Mouse (Mus musculus): ENCODE results near the gene Arhgef28. TPM values are rescaled to one million over a fixed set of nuclear protein-coding genes. Genes with fewer than 3 reads are reported as not detected.

Arhgef28 gene
- total and polyA plus RNA-seq, 3 experiments, result 0.11 TPM; not detected in 2

- Histone ChIP-seq H3K36me3 (replicated peaks) (no peaks in the 10 kb centered on the region), H3K4me3 (ENCODE audit: low read depth, low read length) (no peak overlapping the region), H3K27me3 (ENCODE audit: insufficient read depth, low read length) (peaks cover 6% of the 10 kb centered on the region; the same call in 1 of the 2 replicates), H3K4me1 (ENCODE audit: insufficient read depth, low read depth, low read length) (no peaks in the 10 kb centered on the region), H3K9me3 (replicated peaks) (no peaks in the 10 kb centered on the region)
- no peak for TF ChIP-seq POLR2AphosphoS5 (IDR thresholded peaks at IDR 0.05; ENCODE audit: insufficient replicate concordance, low read depth, low read length)
- no peak for TF ChIP-seq GATA2 (IDR thresholded peaks at IDR 0.05; ENCODE audit: borderline replicate concordance, low read depth, low read length)
- TF ChIP-seq GATA1 (IDR thresholded peaks at IDR 0.05; ENCODE audit: borderline replicate concordance, low read length), result no peak
- TF ChIP-seq TAL1 (conservative IDR thresholded peaks at IDR 0.05; ENCODE audit: low read depth, low read length), result no peak
- no peak for TF ChIP-seq CTCF (IDR thresholded peaks at IDR 0.05; ENCODE audit: low read depth, low read length)
- ATAC-seq (ENCODE audit: extremely low read depth, insufficient number of reproducible peaks, low FRiP score, poor library complexity, severe bottlenecking) (no peak), DNase-seq (ENCODE audit: low spot score) (no peak)
These were observed 189.2 kb downstream of the Arhgef28 start for GRCm38 (mm10) chr13:98016923-98017588.

DNA sequence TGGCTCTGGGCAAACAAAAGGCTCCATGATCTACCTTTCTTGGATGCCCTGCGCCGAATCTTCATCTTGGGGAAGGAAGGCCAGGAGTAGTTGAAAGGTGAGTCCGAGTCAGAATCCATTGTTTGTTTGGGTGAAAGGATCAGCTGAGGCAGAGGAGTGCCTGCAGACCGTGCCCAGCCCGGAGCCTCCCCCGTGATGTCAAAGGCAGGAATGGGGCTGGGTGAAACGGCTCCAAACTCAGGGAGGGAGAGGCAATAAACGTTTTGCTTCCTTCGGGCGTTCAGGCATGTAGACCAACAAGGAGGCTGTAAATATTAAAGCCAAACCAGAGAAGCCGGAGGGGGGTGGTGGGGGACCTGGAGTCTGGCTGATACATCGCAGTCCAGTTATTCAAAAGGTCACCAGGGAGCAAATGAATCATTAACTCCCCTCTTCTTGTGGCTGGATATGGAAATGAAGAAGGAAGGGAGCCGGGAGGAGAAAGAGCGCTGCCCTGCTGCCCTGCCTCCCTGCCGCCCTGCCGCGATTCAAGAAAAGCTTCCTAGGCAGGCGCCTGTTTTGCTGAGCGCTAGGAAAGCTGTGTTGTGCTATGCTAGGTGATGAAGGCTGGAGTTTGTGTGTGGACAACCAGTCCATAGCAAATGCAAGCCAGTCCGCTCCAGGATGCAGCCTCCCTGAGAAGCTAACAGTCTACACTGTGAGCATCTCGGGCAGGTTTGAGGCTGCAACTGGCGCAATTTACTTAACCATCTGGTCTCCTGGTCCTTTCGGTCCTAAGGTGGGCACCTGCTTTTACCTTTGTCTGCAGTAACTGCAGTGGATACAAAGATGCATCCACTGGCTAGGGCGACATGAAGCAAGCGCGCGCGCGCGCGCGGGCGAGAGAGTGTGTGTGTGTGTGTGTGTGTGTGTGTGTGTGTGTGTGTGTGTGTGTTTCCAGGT is 190.0 kb downstream of the Arhgef28 start:
- no peak for DNase-seq (ENCODE audit: low spot score)
- ATAC-seq (ENCODE audit: extremely low read depth, insufficient number of reproducible peaks, low FRiP score, poor library complexity, severe bottlenecking), result no peak
- no peak overlapping the region for H3K4me3 ChIP-seq (ENCODE audit: low read depth, low read length)

DNA sequence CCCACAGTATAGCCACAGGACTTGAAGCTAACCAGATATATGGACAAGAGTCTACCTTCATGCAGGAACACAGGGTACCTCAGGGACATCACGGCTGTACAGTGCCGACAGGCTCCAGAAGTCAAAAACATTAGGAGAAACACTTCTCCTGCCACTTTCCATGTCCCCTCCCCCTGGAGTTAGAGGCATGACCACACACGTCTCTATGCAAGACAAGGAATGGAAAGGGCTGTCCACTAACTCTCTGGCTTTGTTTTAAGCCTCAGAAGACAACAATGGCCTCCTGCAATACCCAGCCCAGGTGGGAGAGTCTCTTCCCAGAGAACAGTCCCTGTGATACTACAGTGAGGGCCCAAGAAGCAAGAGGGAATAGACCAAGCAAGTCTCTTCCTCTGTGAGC is 191.3 kb downstream of the Arhgef28 start:
- no peaks in the 10 kb centered on the region for H3K4me1 ChIP-seq (ENCODE audit: insufficient read depth, low read depth, low read length)
- TF ChIP-seq GATA2 (IDR thresholded peaks at IDR 0.05; ENCODE audit: borderline replicate concordance, low read depth, low read length) (no peak), GATA1 (IDR thresholded peaks at IDR 0.05; ENCODE audit: borderline replicate concordance, low read length) (no peak), CTCF (IDR thresholded peaks at IDR 0.05; ENCODE audit: low read depth, low read length) (no peak), POLR2AphosphoS5 (IDR thresholded peaks at IDR 0.05; ENCODE audit: insufficient replicate concordance, low read depth, low read length) (no peak), TAL1 (conservative IDR thresholded peaks at IDR 0.05; ENCODE audit: low read depth, low read length) (no peak)
- no peak for DNase-seq (ENCODE audit: low spot score)

More for the DNA sequence above, 190.0 kb downstream of the Arhgef28 start:
- no peak for TF ChIP-seq GATA1 (IDR thresholded peaks at IDR 0.05; ENCODE audit: borderline replicate concordance, low read length)
- TF ChIP-seq POLR2AphosphoS5 (IDR thresholded peaks at IDR 0.05; ENCODE audit: insufficient replicate concordance, low read depth, low read length), result no peak
- no peak for TF ChIP-seq GATA2 (IDR thresholded peaks at IDR 0.05; ENCODE audit: borderline replicate concordance, low read depth, low read length)
- no peak for TF ChIP-seq TAL1 (conservative IDR thresholded peaks at IDR 0.05; ENCODE audit: low read depth, low read length)
- no peak for TF ChIP-seq CTCF (IDR thresholded peaks at IDR 0.05; ENCODE audit: low read depth, low read length)
- H3K4me1 ChIP-seq (ENCODE audit: insufficient read depth, low read depth, low read length), result no peaks in the 10 kb centered on the region
- H3K27me3 ChIP-seq (ENCODE audit: insufficient read depth, low read length), result peaks cover 6% of the 10 kb centered on the region; the same call in 1 of the 2 replicates
- H3K36me3 ChIP-seq (replicated peaks), result no peaks in the 10 kb centered on the region
- H3K9me3 ChIP-seq (replicated peaks), result no peaks in the 10 kb centered on the region

DNA sequence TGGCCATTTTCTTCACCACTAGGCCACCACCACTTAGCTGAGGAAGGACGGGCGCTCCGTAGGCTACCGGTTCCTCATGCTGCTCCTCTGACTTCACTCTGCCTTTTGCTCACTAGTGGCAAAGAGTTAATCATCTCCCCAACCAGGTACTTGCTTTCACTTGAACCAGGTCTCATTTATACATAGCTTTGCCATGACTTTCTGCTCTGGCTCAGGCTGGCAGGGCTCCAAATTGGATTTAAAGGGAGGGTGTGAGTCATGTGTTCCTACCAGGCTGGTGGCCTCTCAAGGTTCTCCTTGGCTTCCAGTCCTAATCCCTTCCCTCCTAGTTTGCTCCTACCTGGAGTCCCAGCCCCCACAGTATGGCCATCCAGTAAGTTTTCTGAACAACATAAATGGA is 192.5 kb downstream of the Arhgef28 start:
- no peaks in the 10 kb centered on the region for H3K4me1 ChIP-seq (ENCODE audit: insufficient read depth, low read depth, low read length)
- peaks cover 6% of the 10 kb centered on the region; the same call in 1 of the 2 replicates for H3K27me3 ChIP-seq (ENCODE audit: insufficient read depth, low read length)
- no peak for TF ChIP-seq POLR2AphosphoS5 (IDR thresholded peaks at IDR 0.05; ENCODE audit: insufficient replicate concordance, low read depth, low read length)
- TF ChIP-seq GATA2 (IDR thresholded peaks at IDR 0.05; ENCODE audit: borderline replicate concordance, low read depth, low read length), result no peak
- no peak for TF ChIP-seq CTCF (IDR thresholded peaks at IDR 0.05; ENCODE audit: low read depth, low read length)
- TF ChIP-seq TAL1 (conservative IDR thresholded peaks at IDR 0.05; ENCODE audit: low read depth, low read length), result no peak
- TF ChIP-seq GATA1 (IDR thresholded peaks at IDR 0.05; ENCODE audit: borderline replicate concordance, low read length), result no peak
- DNase-seq (ENCODE audit: low spot score), result no peak
- no peaks in the 10 kb centered on the region for H3K36me3 ChIP-seq (replicated peaks)
- no peak overlapping the region for H3K4me3 ChIP-seq (ENCODE audit: low read depth, low read length)
- no peaks in the 10 kb centered on the region for H3K9me3 ChIP-seq (replicated peaks)
- ATAC-seq (ENCODE audit: extremely low read depth, insufficient number of reproducible peaks, low FRiP score, poor library complexity, severe bottlenecking), result no peak

More for the DNA sequence above, 191.3 kb downstream of the Arhgef28 start:
- Histone ChIP-seq H3K36me3 (replicated peaks) (no peaks in the 10 kb centered on the region), H3K4me3 (ENCODE audit: low read depth, low read length) (no peak overlapping the region), H3K27me3 (ENCODE audit: insufficient read depth, low read length) (peaks cover 6% of the 10 kb centered on the region; the same call in 1 of the 2 replicates), H3K9me3 (replicated peaks) (no peaks in the 10 kb centered on the region)
- ATAC-seq (ENCODE audit: extremely low read depth, insufficient number of reproducible peaks, low FRiP score, poor library complexity, severe bottlenecking), result no peak

- H3K36me3 ChIP-seq (replicated peaks), result no peaks in the 10 kb centered on the region
These were observed 194.3 kb downstream of the Arhgef28 start for GRCm38 (mm10) chr13:98011931-98012341.

DNA sequence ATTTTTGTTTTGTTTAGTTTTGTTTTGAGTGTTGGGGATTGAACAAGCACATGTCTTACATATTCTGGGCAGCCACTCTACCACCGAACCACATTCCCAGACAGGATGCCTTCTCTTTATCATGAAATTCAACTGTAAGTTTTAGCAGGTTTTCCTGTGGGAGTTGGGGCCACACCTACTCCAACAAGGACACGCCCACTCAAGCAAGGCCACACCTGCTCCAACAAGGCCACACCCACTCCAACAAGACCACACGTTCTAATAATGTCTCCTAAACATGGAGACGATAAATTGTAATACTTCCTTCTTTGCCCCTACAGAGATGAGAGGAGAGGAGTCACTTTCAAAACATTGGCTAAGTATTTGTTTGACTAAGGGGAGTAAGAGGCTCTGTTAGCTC is 197.2 kb downstream of the Arhgef28 start:
- ATAC-seq (ENCODE audit: extremely low read depth, insufficient number of reproducible peaks, low FRiP score, poor library complexity, severe bottlenecking), result no peak

More at GRCm38 (mm10) chr13:98011931-98012341, 194.3 kb downstream of the Arhgef28 start:
- Histone ChIP-seq H3K27me3 (ENCODE audit: insufficient read depth, low read length) (peaks cover 6% of the 10 kb centered on the region; the same call in 1 of the 2 replicates), H3K4me3 (ENCODE audit: low read depth, low read length) (no peak overlapping the region), H3K4me1 (ENCODE audit: insufficient read depth, low read depth, low read length) (no peaks in the 10 kb centered on the region), H3K9me3 (replicated peaks) (no peaks in the 10 kb centered on the region)
- no peak for ATAC-seq (ENCODE audit: extremely low read depth, insufficient number of reproducible peaks, low FRiP score, poor library complexity, severe bottlenecking)
- DNase-seq (ENCODE audit: low spot score), result no peak
- TF ChIP-seq CTCF (IDR thresholded peaks at IDR 0.05; ENCODE audit: low read depth, low read length) (no peak), GATA2 (IDR thresholded peaks at IDR 0.05; ENCODE audit: borderline replicate concordance, low read depth, low read length) (no peak)

More for the DNA sequence above, 197.2 kb downstream of the Arhgef28 start:
- no peaks in the 10 kb centered on the region for H3K4me1 ChIP-seq (ENCODE audit: insufficient read depth, low read depth, low read length)
- H3K4me3 ChIP-seq (ENCODE audit: low read depth, low read length), result no peak overlapping the region
- no peak for DNase-seq (ENCODE audit: low spot score)
- H3K27me3 ChIP-seq (ENCODE audit: insufficient read depth, low read length), result no peaks in the 10 kb centered on the region
- H3K9me3 ChIP-seq (replicated peaks), result no peaks in the 10 kb centered on the region
- H3K36me3 ChIP-seq (replicated peaks), result no peaks in the 10 kb centered on the region
- no peak for TF ChIP-seq CTCF (IDR thresholded peaks at IDR 0.05; ENCODE audit: low read depth, low read length)
- no peak for TF ChIP-seq POLR2AphosphoS5 (IDR thresholded peaks at IDR 0.05; ENCODE audit: insufficient replicate concordance, low read depth, low read length)
- TF ChIP-seq GATA1 (IDR thresholded peaks at IDR 0.05; ENCODE audit: borderline replicate concordance, low read length), result no peak
- TF ChIP-seq GATA2 (IDR thresholded peaks at IDR 0.05; ENCODE audit: borderline replicate concordance, low read depth, low read length), result no peak
- no peak for TF ChIP-seq TAL1 (conservative IDR thresholded peaks at IDR 0.05; ENCODE audit: low read depth, low read length)
